Mouse (Mus musculus) cerebellum, postnatal 14 days (tissue): Measurements from ENCODE around the gene Lsm7.
"Not testable (repeated sequence)": the region's sequence is repeated elsewhere in the genome, so short reads cannot be mapped to it uniquely, and the experiment has no call there.

Source experiments
- DNase-seq, 2 experiments: peaks; one replicate each; pipeline ENCODE4 v3.0.0; 2021; ENCODE audit warnings: mixed read lengths in 2 of 2

Lsm7 gene

GRCm38 (mm10) chr10:80835617-80836016 is 19.4 kb downstream of the Lsm7 start:
- DNase-seq, result peak; percentile 47 to 55

- DNase-seq, result no peak
Measured at GRCm38 (mm10) chr10:80832818-80833217, 22.2 kb downstream of the Lsm7 start.

- DNase-seq, result peak in 1 of 2 experiments; percentile 50
Measured at GRCm38 (mm10) chr10:80831136-80831535, 23.9 kb downstream of the Lsm7 start.

- no peak for DNase-seq
Measured at GRCm38 (mm10) chr10:80829359-80830278, 25.4 kb downstream of the Lsm7 start.

DNA sequence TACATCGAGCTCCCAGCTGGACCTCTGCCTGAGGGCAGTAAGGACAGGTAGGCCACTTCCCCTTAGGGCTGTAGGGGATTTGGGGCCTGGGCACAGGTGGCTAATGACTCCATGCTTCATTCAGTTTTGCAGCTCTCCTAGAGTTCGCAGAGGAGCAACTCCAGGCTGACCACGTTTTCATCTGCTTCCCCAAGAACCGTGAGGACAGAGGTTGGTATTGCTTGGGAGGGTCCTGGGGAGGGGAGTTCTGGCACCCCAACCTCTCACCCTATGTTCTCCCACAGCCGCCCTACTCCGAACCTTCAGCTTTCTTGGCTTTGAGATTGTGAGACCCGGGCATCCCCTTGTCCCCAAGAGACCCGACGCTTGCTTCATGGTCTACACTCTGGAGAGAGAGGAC is 26.4 kb downstream of the Lsm7 start:
- DNase-seq, result not testable (repeated sequence)

GRCm38 (mm10) chr10:80827870-80828420 is 27.1 kb downstream of the Lsm7 start:
- no peak for DNase-seq

- no peak for DNase-seq
Measured at GRCm38 (mm10) chr10:80827063-80827869, 27.7 kb downstream of the Lsm7 start.

DNA sequence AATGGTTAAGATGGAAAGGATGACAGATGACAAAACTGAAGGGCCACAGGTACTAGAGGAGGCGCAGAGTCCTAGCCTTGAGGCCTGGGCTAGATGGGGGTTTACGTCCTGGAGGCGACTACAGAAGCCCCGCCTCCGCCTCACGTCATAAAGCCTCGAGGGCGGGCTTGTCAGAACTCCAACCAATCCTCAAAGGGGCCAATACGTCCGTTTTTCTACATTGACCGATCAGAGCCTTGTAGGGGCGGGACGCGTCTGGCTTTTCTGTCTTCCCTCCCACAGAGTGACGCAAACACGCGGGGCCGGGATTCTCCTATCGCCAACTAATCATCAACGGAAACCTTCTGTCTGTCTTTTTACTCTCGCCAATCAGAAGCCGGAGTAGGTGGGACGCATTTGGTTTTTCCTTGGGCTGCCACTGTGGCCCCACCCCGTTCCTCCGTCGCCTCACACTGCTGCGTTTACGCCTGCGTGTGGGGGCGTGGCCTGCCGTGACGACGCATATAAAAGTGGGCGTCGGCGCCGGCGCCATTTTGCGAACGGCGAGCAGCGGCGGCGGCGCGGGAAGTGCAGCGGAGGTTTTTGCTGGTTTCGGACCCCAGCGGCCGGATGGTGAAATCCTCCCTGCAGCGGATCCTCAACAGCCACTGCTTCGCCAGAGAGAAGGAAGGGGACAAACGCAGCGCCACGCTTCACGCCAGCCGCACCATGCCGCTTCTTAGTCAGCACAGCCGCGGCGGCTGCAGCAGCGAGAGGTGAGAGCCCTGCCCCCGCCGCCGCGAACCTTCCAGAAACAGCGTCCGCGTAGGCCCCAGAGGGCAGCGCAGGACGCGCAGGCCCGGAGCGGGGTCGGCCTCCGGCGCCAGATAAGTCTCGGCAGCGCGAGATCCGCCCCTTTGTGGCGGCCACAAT is 28.6 kb downstream of the Lsm7 start, which contains the start of gene Oaz1:
TSS of gene Oaz1 (plus strand) at position 506 of the 912 bp plus-strand sequence.
- peak; percentile 99 for DNase-seq

- no peak for DNase-seq
Measured at GRCm38 (mm10) chr10:80824827-80825226, 30.2 kb downstream of the Lsm7 start.

DNA sequence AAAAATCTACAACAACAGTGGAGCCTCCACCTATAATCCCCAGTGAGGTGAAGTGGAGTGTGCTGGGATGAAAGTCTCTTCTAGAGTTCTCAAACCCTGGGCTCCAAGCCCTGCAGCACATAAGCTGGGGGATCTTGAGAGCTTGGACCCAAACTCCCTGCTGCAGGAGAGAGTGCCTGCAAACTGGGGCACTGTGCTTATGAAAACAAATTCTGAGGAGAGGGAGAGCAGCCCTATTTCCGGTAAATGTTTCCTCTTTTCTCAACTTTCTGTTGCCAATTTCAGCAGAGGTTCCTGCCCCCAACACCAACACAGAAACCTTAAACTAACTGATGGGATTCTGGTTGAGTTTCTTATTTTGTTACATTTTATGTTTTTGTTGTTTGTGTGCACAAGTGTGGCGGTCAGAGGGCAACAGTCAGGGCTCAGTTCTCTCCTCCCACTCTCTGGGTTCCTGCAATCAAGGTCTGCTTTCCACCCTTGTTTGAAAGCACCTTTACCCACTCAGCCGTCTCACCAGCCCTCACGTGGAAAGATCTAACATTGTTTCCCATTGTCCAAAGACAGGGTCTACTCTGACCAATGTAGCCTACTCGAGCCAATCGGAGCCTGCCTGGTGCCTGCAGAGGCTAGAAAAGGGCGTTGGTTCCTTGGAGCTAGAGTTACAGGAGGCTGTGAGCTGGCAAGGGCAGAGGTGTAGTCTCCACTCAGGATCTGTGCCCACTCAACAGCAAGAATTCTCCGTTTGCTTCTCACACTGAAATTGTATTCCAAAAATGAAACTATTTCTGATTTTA is 31.0 kb downstream of the Lsm7 start:
- DNase-seq, result no peak

GRCm38 (mm10) chr10:80823316-80823715 is 31.7 kb downstream of the Lsm7 start:
- no peak for DNase-seq

DNA sequence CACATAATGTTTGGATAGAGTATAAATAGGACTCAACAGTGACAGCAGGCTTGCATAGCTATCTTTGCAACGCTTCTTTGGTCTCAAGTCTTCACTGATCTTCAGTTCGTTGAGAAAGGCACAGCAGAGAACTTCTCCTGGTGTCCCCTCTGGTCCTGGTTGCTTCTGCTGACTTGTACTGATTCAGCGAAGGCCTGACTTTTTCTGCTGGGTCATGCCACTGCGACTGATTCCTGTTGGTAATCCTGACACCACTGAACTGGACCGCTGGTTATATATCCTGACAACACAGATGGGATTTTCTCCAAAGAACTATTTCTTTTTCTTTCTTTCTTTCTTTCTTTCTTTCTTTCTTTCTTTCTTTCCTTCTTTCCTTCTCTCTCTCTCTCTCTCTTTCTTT is 32.5 kb downstream of the Lsm7 start:
- no peak for DNase-seq

GRCm38 (mm10) chr10:80821991-80822390 is 33.0 kb downstream of the Lsm7 start:
- DNase-seq, result peak in 1 of 2 experiments; percentile 55

- DNase-seq, result no peak
Measured at GRCm38 (mm10) chr10:80819406-80819805, 35.6 kb downstream of the Lsm7 start.

- no peak for DNase-seq
Measured at GRCm38 (mm10) chr10:80818599-80819281, 36.3 kb downstream of the Lsm7 start.

DNA sequence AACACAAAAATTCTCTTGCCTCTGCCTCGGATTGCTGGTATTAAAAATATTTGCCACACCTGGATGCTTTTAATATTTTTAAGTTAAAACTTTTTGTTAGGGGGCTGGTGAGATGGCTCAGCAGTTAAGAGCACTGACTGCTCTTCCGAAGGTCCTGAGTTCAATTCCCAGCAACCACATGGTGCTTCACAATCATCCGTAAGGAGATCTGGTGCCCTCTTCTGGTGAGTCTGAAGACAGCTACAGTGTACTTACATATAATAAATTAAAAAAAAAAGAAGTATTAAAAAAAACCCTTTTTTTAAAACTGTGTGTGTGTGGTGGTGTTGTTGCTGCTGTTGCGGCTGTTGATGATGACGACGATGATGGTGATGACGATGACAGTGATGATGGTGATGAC is 37.1 kb downstream of the Lsm7 start:
- DNase-seq, result not testable (repeated sequence)

GRCm38 (mm10) chr10:80817164-80817563 is 37.8 kb downstream of the Lsm7 start:
- DNase-seq, result no peak

- not testable (repeated sequence) for DNase-seq
Measured at GRCm38 (mm10) chr10:80816303-80816702, 38.7 kb downstream of the Lsm7 start.

DNA sequence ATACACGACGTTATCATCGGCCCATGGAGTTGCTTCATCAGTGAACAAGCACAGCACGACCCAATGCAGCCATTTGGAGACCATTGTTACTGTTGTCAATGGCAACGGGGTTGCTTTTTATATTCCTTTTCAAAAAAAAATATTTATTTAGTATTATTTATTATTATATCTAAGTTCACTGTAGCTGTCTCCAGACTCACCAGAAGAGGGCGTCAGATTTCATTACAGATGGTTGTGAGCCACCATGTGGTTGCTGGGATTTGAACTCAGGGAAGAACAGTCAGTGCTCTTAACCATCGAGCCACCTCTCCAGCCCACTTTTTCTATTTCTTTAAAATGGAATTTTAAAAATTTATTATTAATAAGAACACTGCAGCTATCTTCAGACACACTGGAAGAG is 40.2 kb downstream of the Lsm7 start:
- no peak for DNase-seq

DNA sequence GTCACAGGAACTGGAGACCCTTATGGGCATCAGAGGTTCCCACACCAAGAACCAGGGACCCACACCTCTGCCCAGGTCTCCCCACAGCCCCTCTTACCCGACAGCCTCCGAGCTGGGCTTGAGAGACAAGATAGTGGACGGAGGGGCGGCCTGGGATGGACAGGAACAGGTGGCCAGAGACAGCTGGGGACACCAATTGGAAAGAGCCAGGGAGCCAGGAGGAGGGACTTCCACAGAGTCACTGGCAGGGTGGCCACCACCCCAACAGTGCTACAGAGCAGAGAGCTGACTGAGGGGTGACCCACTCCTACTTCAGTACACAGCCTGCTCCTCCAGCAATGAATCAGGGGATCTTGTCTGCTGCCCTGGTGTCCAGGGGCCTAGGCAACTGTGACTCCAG is 41.6 kb downstream of the Lsm7 start, which contains the start of gene Jsrp1:
TSS of gene Jsrp1 (minus strand) at position 133 of the 400 bp plus-strand sequence.
- DNase-seq, result no peak
